Mouse (Mus musculus) cerebellum, adult 9-11 months (tissue): ENCODE results near the gene Rps11.

Experiments
- DNase-seq: peaks from one replicate; pipeline ENCODE4 v3.0.0; 2022

Rps11 gene

DNA sequence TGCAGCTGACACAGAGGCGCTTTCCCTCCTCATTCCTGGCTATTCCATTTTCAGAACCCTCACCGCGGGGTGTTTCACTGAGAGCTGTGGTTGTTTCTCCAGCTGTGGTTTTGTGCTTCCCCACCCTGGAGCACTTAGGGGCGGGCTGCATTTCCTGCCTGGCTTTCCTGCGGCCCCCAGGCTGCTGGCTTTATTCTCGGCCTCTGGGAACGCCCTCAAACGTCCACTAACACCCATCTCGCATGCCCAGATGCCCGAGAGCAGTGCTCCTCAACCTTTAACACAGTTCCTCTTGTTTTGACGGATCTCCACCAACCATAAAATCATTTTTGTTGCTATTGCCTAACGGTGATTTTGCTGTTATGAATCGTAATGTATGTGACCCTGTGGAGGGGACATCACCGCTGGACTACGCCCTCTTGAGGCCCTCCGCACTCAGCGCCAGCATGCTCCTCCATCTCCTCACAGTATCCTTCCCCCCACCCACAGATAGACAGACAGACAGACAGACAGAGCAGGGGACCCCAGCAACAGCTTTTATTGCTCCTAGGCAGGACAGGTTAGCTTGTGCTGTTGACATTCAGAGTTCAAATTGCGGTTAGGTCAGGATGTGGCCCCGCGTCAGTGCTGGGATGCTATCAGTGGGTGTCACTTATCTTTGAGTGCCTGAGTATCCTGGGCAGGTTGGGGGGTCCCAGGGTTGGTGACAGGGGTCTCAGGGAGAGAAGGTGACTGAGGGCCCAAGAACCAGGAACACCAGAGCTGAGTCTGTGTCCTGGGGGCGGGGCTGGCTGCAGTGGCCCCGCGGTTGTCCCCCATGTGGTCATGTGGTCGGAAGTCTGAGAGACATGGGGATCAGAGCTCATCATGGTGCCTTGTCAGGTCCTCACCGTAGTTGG lies 41.6 kb downstream of the Rps11 start:
- no peak for DNase-seq

DNA sequence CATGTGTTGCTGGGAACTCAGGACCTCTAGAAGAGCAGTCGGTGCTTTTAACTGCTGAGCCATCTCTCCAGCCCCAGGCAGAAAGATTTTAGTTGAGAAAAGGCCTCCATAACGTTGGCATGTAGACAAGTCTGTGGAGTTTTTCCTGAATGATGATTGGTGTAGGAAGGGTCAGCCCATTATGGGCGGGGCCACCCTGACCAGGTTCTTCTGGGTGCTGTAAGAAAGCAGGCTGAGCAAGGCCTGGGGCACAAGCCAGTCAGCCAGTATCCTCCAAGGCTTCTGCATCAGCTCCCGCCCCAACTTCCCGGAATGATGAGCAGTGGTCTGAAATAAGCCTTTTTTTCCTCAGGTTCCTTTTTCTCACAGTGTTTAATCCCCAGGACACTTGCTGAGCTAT lies 43.2 kb downstream of the Rps11 start:
- DNase-seq = no peak

DNA sequence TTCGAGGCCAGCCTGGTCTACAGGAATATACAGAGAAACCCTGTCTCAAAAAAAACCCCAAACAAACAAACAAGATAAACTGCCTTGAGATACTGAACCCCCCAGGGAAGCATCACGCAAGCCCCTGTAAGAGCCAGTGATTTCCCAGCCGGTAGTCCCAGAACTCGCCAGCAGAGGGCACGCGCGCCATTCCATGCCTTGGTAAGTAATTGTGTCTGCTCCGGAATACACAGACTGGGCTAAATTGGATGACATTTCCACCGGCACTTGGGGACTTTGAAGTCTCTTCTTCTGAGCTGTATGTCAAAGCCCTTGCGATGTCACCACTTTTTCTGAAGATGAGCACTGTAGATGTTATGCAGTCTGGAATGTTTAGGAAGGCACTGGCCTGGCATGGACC lies 44.4 kb downstream of the Rps11 start:
- DNase-seq = peak; percentile 80

- DNase-seq = peak; percentile 62
Measured at GRCm38 (mm10) chr7:45078513-45078912, 45.7 kb downstream of the Rps11 start.

DNA sequence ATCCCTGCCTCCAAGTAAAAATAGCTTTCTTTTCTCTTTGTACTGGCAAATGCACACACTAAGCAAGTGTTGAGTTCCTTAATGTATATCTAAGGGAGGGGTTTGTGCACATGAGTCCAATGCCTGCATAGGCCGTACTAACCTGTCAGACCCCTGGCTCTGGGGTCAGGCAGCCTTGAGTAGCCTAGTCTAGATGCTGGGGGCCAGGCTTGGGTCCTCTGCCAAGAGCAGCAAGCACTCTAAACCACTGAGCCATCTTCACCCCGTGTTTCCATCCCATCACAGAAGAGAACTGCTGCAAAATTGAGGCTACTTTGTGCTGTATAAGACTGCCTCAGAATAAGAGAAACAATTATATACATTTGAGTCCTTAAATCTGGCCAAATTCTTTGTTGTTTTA lies 46.4 kb downstream of the Rps11 start:
- no peak for DNase-seq

DNA sequence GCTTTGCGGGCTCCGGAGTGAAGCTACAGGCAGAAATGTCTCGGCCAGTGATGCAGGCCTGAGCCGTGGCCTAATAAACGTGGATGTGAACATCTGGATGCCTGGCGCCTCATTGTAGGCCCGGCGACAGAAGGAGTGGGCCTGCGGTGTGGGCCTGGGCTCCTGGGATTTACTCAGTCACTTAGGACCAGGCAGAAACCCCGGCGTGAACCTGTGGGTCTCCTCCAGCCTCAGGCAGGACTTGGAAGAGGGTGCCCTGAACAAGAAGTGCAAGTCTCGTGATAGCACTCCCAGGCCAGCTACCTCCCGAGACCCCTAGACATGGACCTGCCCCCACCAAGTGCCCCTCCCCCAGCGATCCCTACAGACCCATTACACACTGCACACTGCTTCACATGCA lies 46.9 kb downstream of the Rps11 start:
- DNase-seq = no peak

GRCm38 (mm10) chr7:45076501-45076900 lies 47.7 kb downstream of the Rps11 start:
- no peak for DNase-seq

DNA sequence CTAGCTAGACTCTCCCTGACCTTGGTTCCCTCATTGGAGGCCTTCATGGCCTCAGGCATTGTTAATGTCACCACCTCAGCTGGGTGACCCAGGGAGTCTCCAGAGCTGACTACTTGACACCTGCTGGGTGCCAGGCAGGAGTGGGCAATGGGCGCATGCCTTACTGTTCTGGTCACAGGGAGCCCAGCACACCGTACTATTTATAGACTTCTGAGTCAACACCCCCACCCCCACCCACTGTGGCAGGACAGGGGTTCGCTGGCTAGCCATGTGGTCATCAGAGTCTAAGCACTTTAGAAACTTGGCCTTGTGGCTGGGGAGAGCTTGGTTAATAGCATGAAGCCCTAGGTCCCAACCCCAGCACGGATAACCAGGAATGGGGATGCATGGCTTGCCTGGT lies 48.8 kb downstream of the Rps11 start:
- no peak for DNase-seq

DNA sequence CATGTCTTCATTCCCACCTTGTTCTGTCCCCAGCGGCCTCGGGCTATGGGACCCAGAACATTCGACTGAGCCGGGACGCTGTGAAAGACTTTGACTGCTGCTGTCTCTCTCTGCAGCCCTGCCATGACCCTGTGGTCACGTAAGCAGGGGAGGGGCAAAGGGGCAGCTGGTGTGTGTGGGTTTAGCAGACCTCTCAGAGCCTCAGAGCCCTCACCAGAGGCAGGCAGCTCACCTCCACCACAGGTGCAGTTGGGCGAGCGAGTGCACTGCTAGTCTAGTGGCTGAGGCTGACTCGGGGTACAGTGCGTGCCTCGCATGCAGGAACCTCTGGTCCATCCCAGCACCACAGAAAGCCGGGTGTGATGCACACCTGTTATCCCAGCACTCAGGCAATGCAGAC lies 50.3 kb downstream of the Rps11 start:
- DNase-seq = no peak

DNA sequence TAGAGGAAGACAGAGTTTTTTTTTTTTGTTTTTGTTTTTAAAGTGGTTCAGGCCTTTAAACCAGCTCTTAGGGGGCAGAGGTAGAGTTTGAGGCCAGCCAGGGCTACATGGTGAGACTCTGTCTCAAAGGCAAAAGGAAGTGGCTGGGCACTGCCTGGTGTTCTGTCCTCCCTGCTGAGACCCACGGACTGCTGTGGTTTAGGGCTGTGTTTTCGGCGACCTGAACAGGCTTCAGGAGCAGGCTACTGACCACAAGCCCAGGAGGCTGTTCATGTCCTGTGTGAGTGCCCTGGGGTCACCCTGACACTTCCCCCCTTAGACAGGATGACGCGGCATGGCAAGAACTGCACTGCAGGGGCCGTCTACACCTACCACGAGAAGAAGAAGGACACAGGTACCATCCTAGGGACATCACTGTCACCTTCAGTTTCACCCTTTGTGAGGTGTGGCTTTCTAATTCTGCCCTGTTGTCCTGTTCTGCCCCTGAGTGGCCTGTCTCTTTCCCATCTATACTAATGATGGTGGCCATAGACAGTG lies 51.0 kb downstream of the Rps11 start:
- DNase-seq = no peak
